Comparison of ENCODE assay signal across 25 mouse cellular contexts in genomic region chr6:43532822-43533221, GRCm38 (mm10).
"Had no signal": no experiment of that assay in that cellular context is flagged by ENCODE, and none has a peak within 500 bp of the region (broad histone marks: within the 10 kb centered on the region; RNA-seq: fewer than 3 reads in every experiment).

No protein-coding gene starts in this region.

- ATAC-seq: hindbrain, embryonic 16.5 days; intestine, embryonic 15.5 days; intestine, postnatal 0 days had no signal

- H3K4me3 ChIP-seq: gastrocnemius, adult 2 months; heart, embryonic 10.5 days; heart, embryonic 12.5 days; hindbrain, embryonic 10.5 days; hindbrain, embryonic 12.5 days; intestine, embryonic 15.5 days; left cerebral cortex, adult 2 months; limb, embryonic 10.5 days; limb, embryonic 12.5 days; liver, embryonic 13.5 days; liver, embryonic 15.5 days had no signal

- H3K27ac ChIP-seq: gastrocnemius, adult 2 months; heart, embryonic 10.5 days; hindbrain, embryonic 10.5 days; hindbrain, embryonic 12.5 days; hindbrain, embryonic 14.5 days; intestine, embryonic 15.5 days; left cerebral cortex, adult 2 months; limb, embryonic 10.5 days; limb, embryonic 12.5 days; liver, embryonic 13.5 days; liver, embryonic 15.5 days had no signal

- DNase-seq: gastrocnemius, adult 2 months; gastrocnemius, postnatal 10 days; gastrocnemius, postnatal 25 days; heart, adult 18-20 months; heart, postnatal 10 days; heart, postnatal 4 days; kidney, adult 18-20 months; kidney, adult 8-10 months; kidney, postnatal 10 days; kidney, postnatal 25 days; kidney, postnatal 4 days; liver; liver, embryonic 13.5 days had no signal
